Mouse (Mus musculus): Measurements from ENCODE around the gene Srcin1. TPM values are rescaled to one million over a fixed set of nuclear protein-coding genes. Genes with fewer than 3 reads are reported as not detected.

The Srcin1 gene
- polyA plus RNA-seq, 1 experiment from 2014 or later: 0.08 TPM

Other genes starting within 250 kb of the Srcin1 start
- 0.03 and 0.04 TPM in 2 replicates for gene Gpr179, start 224.1 kb downstream of the Srcin1 start, polyA plus RNA-seq (2015; fragmentation: Nextera tagmentation; extraction: Ambion mirVana)
- gene Socs7, start 213.6 kb downstream of the Srcin1 start, polyA plus RNA-seq (2015; fragmentation: Nextera tagmentation; extraction: Ambion mirVana): 3.2 and 3.4 TPM in 2 replicates
- 6.6 and 6.9 TPM in 2 replicates for gene Arhgap23, start 160.7 kb downstream of the Srcin1 start, polyA plus RNA-seq (2015; fragmentation: Nextera tagmentation; extraction: Ambion mirVana)
- 0.84 and 1.5 TPM in 2 replicates for gene 4933428G20Rik, start 75.8 kb downstream of the Srcin1 start, polyA plus RNA-seq (2015; fragmentation: Nextera tagmentation; extraction: Ambion mirVana)
- gene Epop, start 53.5 kb upstream of the Srcin1 start, polyA plus RNA-seq (2015; fragmentation: Nextera tagmentation; extraction: Ambion mirVana): 1.1 and 1.4 TPM in 2 replicates
- 1.7 and 1.9 TPM in 2 replicates for gene Mllt6, start 87.2 kb upstream of the Srcin1 start, polyA plus RNA-seq (2015; fragmentation: Nextera tagmentation; extraction: Ambion mirVana)
- gene Cisd3, start 109.6 kb upstream of the Srcin1 start, polyA plus RNA-seq (2015; fragmentation: Nextera tagmentation; extraction: Ambion mirVana): 44.1 and 53.7 TPM in 2 replicates
- gene Pcgf2, start 124.3 kb upstream of the Srcin1 start, polyA plus RNA-seq (2015; fragmentation: Nextera tagmentation; extraction: Ambion mirVana): 10.5 and 11.0 TPM in 2 replicates
- gene Psmb3, start 127.2 kb upstream of the Srcin1 start, polyA plus RNA-seq (2015; fragmentation: Nextera tagmentation; extraction: Ambion mirVana): 371 and 445 TPM in 2 replicates
- 0.90 and 1.0 TPM in 2 replicates for gene Pip4k2b, start 168.5 kb upstream of the Srcin1 start, polyA plus RNA-seq (2015; fragmentation: Nextera tagmentation; extraction: Ambion mirVana)
- gene Cwc25, start 190.4 kb upstream of the Srcin1 start, polyA plus RNA-seq (2015; fragmentation: Nextera tagmentation; extraction: Ambion mirVana): 10.2 and 10.5 TPM in 2 replicates
- not detected in 2 replicates for gene 1700001P01Rik, start 199.7 kb upstream of the Srcin1 start, polyA plus RNA-seq (2015; fragmentation: Nextera tagmentation; extraction: Ambion mirVana)
- gene Rpl23, start 206.3 kb upstream of the Srcin1 start, polyA plus RNA-seq (2015; fragmentation: Nextera tagmentation; extraction: Ambion mirVana): 376 and 393 TPM in 2 replicates
- gene Lasp1, start 222.8 kb upstream of the Srcin1 start, polyA plus RNA-seq (2015; fragmentation: Nextera tagmentation; extraction: Ambion mirVana): 45.1 and 46.0 TPM in 2 replicates